Mouse (Mus musculus): ENCODE data around the gene Olfr457. TPM values are rescaled to one million over a fixed set of nuclear protein-coding genes. Genes with fewer than 3 reads are reported as not detected.
"Not testable (repeated sequence)": the region's sequence is repeated elsewhere in the genome, so short reads cannot be mapped to it uniquely, and the experiment has no call there.

Olfr457 gene
- not detected in 2 replicates for polyA plus RNA-seq (2015; fragmentation: Nextera tagmentation; extraction: Ambion mirVana)

DNA sequence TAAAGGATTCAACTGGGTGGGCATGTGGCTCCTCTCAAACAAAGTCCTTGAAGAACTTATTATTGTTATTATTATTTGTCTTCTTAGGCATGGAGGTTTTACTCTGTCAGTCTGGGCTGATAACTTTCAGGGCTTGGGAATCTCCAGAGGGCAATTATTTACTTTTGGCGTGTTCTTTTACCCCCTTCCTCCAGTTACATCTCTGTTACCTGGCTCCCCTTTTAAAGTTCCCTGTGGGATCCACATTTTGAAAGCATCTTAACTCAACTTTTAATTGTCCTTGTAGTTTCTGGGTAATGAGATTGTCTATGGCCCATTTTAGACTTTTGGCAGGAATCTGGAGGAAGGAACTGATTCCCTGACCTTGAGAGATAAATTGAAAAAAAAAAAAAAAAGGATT lies at the start of gene Olfr457:
Gene Olfr457 (minus strand): TSS at position 101 of the 400 bp plus-strand sequence.
- no peak for ATAC-seq

DNA sequence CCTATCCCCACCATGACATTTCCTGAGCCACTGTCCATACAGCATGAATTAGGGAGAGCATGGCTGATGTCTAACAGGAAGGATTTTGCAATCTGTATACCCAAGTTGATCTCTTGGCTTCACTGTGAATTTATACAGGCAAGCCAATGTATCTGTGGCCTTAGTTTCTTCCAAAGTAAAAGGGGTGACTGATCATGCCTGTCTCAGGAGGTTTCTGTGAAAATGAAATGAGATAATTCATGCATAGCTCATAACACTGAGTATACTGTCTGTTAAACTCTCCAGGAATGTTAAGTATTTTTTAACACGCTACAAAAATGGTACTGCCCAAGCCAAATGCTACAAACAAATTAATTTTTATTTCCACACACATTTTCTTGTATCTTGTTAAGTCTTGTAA lies 37.3 kb upstream of the Olfr457 start:
- Histone ChIP-seq H3K4me3 (replicated peaks) (no peak overlapping the region), H3K27me3 (replicated peaks) (no peaks in the 10 kb centered on the region), H3K36me3 (no peaks in the 10 kb centered on the region), H3K9ac (no peak overlapping the region), H3K27ac (no peak overlapping the region), H3K4me1 (replicated peaks) (no peaks in the 10 kb centered on the region), H3K4me2 (replicated peaks) (no peak overlapping the region), H3K9me3 (no peaks in the 10 kb centered on the region)
- WGBS = 68% methylated on average over 1 of the region's 1 CpGs
- no peak for ATAC-seq

More for the DNA sequence above, at the start of gene Olfr457:
- H3K4me2 ChIP-seq (replicated peaks) = no peak within 1 kb of the TSS
- no peaks in the 10 kb centered on the region for H3K9me3 ChIP-seq
- H3K36me3 ChIP-seq = no peaks in the 10 kb centered on the region
- WGBS = 63% methylated on average over 1 of the region's 1 CpGs
- no peaks in the 10 kb centered on the region for H3K4me1 ChIP-seq (replicated peaks)
- H3K27ac ChIP-seq = no peak within 1 kb of the TSS
- H3K9ac ChIP-seq = no peak within 1 kb of the TSS
- H3K4me3 ChIP-seq (replicated peaks) = no peak within 1 kb of the TSS
- H3K27me3 ChIP-seq (replicated peaks) = no peaks in the 10 kb centered on the region

DNA sequence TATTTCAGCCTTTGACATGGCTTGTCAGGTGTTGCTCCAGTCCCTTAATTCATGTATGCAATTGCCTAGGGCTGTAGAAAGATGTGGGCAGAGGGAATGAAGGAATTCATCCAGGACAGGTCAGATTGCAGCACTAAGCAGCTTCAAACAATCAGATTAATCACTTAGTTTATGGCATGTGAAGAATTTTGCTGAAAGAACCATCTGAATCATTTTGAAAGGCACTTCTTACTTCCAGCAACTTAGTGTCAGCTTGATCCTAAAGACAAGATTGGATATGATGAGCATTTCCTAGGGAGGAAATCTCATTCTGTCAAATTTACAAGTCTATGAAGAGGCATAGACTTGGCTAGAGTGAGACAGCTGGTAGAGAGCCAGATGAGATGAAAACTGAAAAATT lies 33.2 kb upstream of the Olfr457 start:
- no peak overlapping the region for H3K4me3 ChIP-seq (replicated peaks)
- no peaks in the 10 kb centered on the region for H3K36me3 ChIP-seq
- no peak overlapping the region for H3K27ac ChIP-seq
- no peak for ATAC-seq
- no peaks in the 10 kb centered on the region for H3K27me3 ChIP-seq (replicated peaks)
- no peak overlapping the region for H3K9ac ChIP-seq
- H3K4me1 ChIP-seq (replicated peaks) = no peaks in the 10 kb centered on the region
- H3K9me3 ChIP-seq = no peaks in the 10 kb centered on the region
- H3K4me2 ChIP-seq (replicated peaks) = no peak overlapping the region

DNA sequence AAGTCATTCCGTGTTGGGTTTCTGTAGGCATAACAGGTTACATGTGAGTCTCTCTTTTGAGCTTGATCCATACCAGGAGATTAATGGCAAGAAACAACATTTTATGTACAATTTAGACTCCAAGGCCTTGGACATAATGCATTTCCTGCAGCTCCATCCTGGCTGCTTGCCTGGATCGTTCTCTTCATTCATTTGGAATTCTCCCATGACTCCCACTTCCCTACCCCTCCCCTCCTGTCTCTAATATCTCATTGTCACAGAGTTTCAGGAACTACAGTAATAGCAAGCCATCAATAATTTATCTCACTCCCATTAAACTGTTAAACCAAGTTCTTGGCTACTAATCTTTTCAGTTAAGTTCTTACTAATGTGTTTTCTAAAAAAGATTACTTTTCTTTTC lies 27.3 kb upstream of the Olfr457 start:
- no peaks in the 10 kb centered on the region for H3K36me3 ChIP-seq
- H3K4me2 ChIP-seq (replicated peaks) = no peak overlapping the region
- 63% methylated on average over 2 of the region's 2 CpGs for WGBS
- no peak overlapping the region for H3K9ac ChIP-seq
- no peak overlapping the region for H3K27ac ChIP-seq
- no peak for ATAC-seq
- H3K4me3 ChIP-seq (replicated peaks) = no peak overlapping the region
- H3K27me3 ChIP-seq (replicated peaks) = no peaks in the 10 kb centered on the region
- H3K9me3 ChIP-seq = no peaks in the 10 kb centered on the region
- no peaks in the 10 kb centered on the region for H3K4me1 ChIP-seq (replicated peaks)

DNA sequence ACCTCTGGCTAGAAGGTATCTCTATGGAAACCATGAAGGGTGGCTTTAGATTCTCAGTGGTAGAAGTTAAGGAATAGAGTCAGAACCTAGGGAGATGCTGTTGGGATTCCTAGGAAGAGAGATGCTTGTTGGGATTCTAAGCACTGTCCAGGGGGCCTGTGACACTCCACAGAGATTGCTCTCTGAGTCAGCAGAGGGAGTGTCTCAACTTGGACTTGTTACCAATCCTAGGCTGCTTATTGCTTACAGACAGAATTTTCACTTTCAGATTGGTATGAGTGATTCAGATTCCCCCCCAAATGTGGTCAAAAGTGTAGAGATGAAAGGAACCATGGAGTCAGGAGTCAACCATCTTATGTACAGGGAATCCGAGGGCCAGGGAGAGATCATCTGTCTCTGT lies 13.6 kb upstream of the Olfr457 start:
- Histone ChIP-seq H3K4me3 (replicated peaks) (no peak overlapping the region), H3K27ac (no peak overlapping the region), H3K36me3 (no peaks in the 10 kb centered on the region), H3K4me2 (replicated peaks) (no peak overlapping the region), H3K27me3 (replicated peaks) (no peaks in the 10 kb centered on the region), H3K9me3 (no peaks in the 10 kb centered on the region), H3K4me1 (replicated peaks) (no peaks in the 10 kb centered on the region), H3K9ac (no peak overlapping the region)
- 70% methylated on average over 1 of the region's 1 CpGs for WGBS
- no peak for ATAC-seq

DNA sequence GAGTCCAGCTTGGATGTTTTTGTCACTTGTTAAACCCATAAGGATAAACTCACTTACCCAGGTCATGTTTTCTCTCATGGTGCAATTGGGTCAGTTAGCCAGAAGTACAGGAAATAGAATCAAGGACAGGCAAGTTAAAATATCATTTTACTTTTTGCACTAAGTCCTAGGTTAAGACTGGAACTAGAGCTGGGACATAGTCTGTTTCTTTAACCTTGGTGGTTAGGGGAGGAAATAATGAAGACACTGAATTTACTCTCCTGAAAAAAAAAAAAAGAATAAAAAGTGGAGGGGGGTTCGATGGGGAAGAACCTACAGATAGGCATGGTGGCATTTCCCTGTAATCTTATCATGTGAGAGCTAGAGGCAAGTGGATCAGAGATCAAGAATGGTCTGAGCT lies 11.0 kb upstream of the Olfr457 start, which contains the start of gene Olfr456:
Gene Olfr456 (minus strand): TSS at position 101 of the 400 bp plus-strand sequence.
- no peaks in the 10 kb centered on the region for H3K9me3 ChIP-seq

DNA sequence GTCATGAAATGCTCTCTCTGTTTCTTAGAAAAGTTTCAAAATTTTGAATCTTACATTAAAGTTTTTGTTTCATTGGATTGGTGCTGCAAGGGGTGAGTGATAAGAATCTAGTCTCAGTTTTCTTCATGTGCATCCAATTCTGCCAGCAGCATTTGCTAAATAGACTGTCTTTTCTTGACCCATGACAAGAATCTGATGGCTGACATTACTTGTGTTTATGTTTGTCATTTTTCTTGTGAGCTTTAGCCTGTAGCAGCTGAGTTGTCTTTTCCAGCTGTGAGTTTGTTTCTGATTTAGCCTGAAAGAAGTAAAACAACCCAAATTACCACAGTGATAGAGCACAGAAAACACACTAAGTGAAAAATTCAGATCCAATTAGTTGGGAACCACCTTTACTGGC lies 8.5 kb upstream of the Olfr457 start:
- no peak for ATAC-seq
- H3K4me3 ChIP-seq (replicated peaks) = no peak overlapping the region
- H3K4me1 ChIP-seq (replicated peaks) = no peaks in the 10 kb centered on the region
- no peak overlapping the region for H3K4me2 ChIP-seq (replicated peaks)
- H3K9me3 ChIP-seq = no peaks in the 10 kb centered on the region
- H3K36me3 ChIP-seq = no peaks in the 10 kb centered on the region
- no peak overlapping the region for H3K9ac ChIP-seq
- H3K27me3 ChIP-seq (replicated peaks) = no peaks in the 10 kb centered on the region
- H3K27ac ChIP-seq = no peak overlapping the region

More for the DNA sequence above, 11.0 kb upstream of the Olfr457 start, which contains the start of gene Olfr456:
- no peak for ATAC-seq
- H3K4me2 ChIP-seq (replicated peaks) = no peak within 1 kb of the TSS
- H3K4me1 ChIP-seq (replicated peaks) = no peaks in the 10 kb centered on the region
- H3K36me3 ChIP-seq = no peaks in the 10 kb centered on the region
- H3K4me3 ChIP-seq (replicated peaks) = no peak within 1 kb of the TSS
- H3K27me3 ChIP-seq (replicated peaks) = no peaks in the 10 kb centered on the region
- WGBS = 80% methylated on average over 1 of the region's 1 CpGs
- H3K27ac ChIP-seq = no peak within 1 kb of the TSS
- no peak within 1 kb of the TSS for H3K9ac ChIP-seq

DNA sequence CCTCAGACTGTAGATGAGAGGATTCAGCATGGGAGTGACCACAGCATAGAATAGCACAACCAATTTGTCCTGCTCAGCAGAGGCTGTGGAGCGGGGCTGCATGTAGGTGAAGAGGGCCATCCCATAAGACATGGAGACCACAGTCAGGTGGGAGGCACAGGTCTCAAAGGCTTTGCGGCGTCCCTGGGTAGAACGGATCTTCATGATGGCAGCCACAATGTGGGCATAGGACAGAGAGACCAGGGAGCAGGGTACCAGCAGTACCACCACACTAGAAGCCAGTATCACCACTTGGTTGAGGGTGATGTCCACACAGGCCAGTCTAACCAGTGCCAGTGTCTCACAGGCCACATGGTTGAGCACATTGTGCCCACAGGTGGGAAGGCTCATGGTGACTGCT lies 4.8 kb downstream of the Olfr457 start:
- not testable (repeated sequence) for H3K27me3 ChIP-seq (replicated peaks); H3K27ac ChIP-seq; ATAC-seq; H3K4me1 ChIP-seq (replicated peaks); H3K36me3 ChIP-seq; H3K9ac ChIP-seq; H3K4me2 ChIP-seq (replicated peaks); H3K4me3 ChIP-seq (replicated peaks); H3K9me3 ChIP-seq
- 98% methylated on average over 4 of the region's 4 CpGs for WGBS

DNA sequence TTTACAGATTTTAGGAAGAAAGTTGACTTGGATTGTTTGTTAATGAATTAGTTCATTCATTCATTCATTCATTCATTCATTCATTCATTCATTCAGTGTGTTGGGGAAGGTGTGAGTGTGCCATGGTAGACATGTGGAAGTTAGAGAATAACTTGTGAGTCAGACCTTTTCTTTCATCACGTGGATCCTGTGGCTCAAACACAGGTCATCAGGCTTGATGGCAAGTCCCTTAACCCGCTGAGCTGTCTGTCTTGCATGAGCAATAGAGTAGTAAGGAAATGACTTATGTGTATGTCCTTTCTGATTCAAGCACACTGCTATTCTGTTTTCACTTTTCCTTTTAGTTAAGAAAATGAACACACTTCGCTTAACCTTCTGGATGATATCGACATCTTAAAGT lies 5.6 kb downstream of the Olfr457 start:
- H3K4me1 ChIP-seq (replicated peaks) = no peaks in the 10 kb centered on the region
- no peak overlapping the region for H3K4me2 ChIP-seq (replicated peaks)
- H3K27ac ChIP-seq = no peak overlapping the region
- no peak overlapping the region for H3K9ac ChIP-seq
- H3K27me3 ChIP-seq (replicated peaks) = no peaks in the 10 kb centered on the region
- no peaks in the 10 kb centered on the region for H3K9me3 ChIP-seq
- ATAC-seq = no peak
- WGBS = 92% methylated on average over 4 of the region's 4 CpGs
- H3K4me3 ChIP-seq (replicated peaks) = no peak overlapping the region
- H3K36me3 ChIP-seq = no peaks in the 10 kb centered on the region

DNA sequence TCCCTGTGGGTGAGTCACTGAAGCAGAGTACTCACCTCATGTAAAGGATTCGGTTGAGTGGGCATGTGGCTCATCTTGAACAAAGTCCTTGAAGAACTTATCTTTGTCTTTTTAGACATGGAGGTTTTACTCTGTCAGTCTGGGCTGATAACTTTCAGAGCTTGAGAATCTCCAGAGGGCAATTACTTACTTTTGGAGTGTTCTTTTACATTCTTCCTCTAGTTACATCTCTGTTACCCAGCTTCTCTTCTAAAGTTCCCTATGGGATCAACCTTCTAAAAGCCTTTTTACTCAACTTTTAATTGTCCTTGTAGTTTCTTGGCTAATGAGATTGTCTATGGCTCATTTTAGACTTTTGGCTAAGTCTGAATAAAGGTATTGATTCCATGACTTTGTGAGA lies 11.0 kb downstream of the Olfr457 start, which contains the start of gene Olfr458:
Gene Olfr458 (minus strand): TSS at position 101 of the 400 bp plus-strand sequence.
- H3K4me3 ChIP-seq (replicated peaks) = no peak within 1 kb of the TSS

DNA sequence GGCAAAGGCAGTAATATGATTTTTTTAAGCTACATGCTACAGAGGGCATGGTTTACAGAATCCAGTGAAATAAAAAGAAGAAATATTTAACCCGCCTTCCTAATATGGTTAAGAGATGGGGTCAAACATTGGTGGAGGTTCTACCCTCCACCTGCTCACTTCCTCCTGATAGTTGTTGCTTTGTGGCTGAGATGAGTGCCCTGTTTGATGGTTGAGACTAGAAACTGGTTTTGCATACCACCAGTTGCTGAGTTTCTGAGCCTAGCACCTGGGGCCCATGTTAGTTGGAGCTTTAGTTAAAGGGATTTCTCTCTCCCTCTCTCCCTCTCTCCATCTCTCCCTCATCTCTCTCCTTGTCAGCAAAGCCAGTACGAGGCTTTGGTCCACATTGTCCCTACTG lies 28.8 kb downstream of the Olfr457 start:
- WGBS = 80% methylated on average over 2 of the region's 2 CpGs
- H3K9me3 ChIP-seq = no peaks in the 10 kb centered on the region
- no peaks in the 10 kb centered on the region for H3K4me1 ChIP-seq (replicated peaks)
- H3K36me3 ChIP-seq = no peaks in the 10 kb centered on the region
- H3K4me2 ChIP-seq (replicated peaks) = no peak overlapping the region
- H3K27me3 ChIP-seq (replicated peaks) = no peaks in the 10 kb centered on the region
- no peak overlapping the region for H3K4me3 ChIP-seq (replicated peaks)
- no peak overlapping the region for H3K9ac ChIP-seq
- ATAC-seq = no peak
- H3K27ac ChIP-seq = no peak overlapping the region

More for the DNA sequence above, 11.0 kb downstream of the Olfr457 start, which contains the start of gene Olfr458:
- Histone ChIP-seq H3K4me1 (replicated peaks) (no peaks in the 10 kb centered on the region), H3K27ac (no peak within 1 kb of the TSS), H3K9ac (no peak within 1 kb of the TSS), H3K9me3 (no peaks in the 10 kb centered on the region), H3K4me2 (replicated peaks) (no peak within 1 kb of the TSS), H3K27me3 (replicated peaks) (no peaks in the 10 kb centered on the region), H3K36me3 (no peaks in the 10 kb centered on the region)
- no peak for ATAC-seq
- WGBS = 76% methylated on average over 1 of the region's 1 CpGs

DNA sequence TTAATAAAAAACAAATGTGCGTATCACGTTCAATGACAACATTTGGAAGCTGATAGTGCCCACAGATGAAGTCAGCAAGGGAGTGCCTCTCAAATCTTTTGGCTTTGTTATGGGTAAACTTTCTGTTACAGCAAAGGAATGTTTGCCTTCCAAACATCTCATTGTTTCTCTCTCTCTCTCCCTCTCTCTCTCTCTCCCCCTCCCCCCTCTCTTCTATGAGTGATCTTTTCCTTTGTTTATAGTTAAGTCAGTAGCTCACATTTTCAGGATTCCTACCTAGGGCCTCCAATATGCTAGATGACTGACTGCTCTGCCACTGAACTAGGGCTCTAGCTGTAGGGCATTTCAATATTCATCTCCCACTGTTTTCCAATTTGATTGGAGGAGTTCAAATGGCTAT lies 31.6 kb downstream of the Olfr457 start:
- Histone ChIP-seq H3K4me3 (replicated peaks) (no peak overlapping the region), H3K9ac (no peak overlapping the region), H3K27ac (no peak overlapping the region), H3K27me3 (replicated peaks) (no peaks in the 10 kb centered on the region), H3K36me3 (no peaks in the 10 kb centered on the region), H3K4me2 (replicated peaks) (no peak overlapping the region), H3K9me3 (no peaks in the 10 kb centered on the region), H3K4me1 (replicated peaks) (no peaks in the 10 kb centered on the region)
- ATAC-seq = no peak
- WGBS = 75% methylated on average over 2 of the region's 2 CpGs

DNA sequence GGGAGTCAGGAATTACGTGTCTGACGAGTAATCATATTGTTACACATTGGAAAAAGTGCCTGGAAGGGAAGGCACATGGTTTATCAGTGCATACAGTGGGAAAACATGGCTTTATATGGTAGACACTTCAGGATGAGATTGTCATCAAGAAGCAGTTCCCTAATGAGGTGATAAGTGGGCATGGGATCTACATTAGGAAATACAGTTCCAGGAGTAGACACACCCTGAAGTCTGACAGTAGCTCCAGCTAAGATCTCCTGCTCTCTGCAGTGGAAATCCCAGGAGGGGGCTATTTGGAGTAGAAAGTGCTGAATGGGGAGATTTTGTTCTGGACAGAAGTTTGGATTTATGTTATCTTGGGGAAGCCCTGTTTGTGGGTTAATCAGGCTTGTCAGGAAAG lies 34.7 kb downstream of the Olfr457 start:
- Histone ChIP-seq H3K4me2 (replicated peaks) (no peak overlapping the region), H3K9ac (no peak overlapping the region), H3K27me3 (replicated peaks) (no peaks in the 10 kb centered on the region), H3K36me3 (no peaks in the 10 kb centered on the region), H3K9me3 (no peaks in the 10 kb centered on the region), H3K27ac (no peak overlapping the region), H3K4me1 (replicated peaks) (no peaks in the 10 kb centered on the region), H3K4me3 (replicated peaks) (no peak overlapping the region)
- WGBS = 66% methylated on average over 2 of the region's 2 CpGs
- no peak for ATAC-seq

Measured in intestine, embryonic 15.5 days (tissue).